Mouse (Mus musculus) lung, adult 2 months (tissue): ENCODE measurements around the gene Gm47289.

Experiments
- CTCF ChIP-seq: fragments of 200-500 bp; IDR thresholded peaks from 2 replicates; pipeline ENCODE4 v1.5.1; 2011; ENCODE audit warnings: mild to moderate bottlenecking, low read length, control low read depth; ENCODE audit not compliant: insufficient read depth
- POLR2A ChIP-seq: fragments of 200-500 bp; IDR thresholded peaks from 2 replicates; pipeline ENCODE4 v1.6.1; 2011; ENCODE audit warnings: low read depth, mild to moderate bottlenecking, control low read depth, low read length, borderline replicate concordance; ENCODE audit errors: extremely low read depth

DNA sequence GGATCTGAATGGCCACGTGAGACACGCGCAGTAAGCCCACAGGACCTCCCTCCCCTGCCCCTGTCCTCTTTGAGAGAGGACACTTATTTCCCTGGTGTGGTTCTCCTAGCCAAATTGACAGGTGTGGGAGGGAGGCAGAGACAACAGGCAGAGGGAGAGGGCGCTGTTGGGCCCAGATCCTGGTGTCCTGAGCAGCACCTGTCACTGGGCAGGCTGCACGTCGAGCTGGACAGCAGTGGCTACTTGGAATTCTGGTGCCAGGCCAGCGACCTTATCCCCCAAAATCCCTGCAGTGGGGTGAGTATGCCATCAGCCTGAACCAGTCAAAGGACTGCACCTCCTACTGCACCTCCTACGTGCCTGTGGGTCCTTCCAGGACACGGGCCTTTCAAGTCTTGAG is 15.6 kb upstream of the Gm47289 start:
- TF ChIP-seq CTCF (no peak), POLR2A (no peak)
